Mouse (Mus musculus) mesoderm, embryonic 11.5 days (tissue): ENCODE results near the gene Ccl22.

Experiments
- DNase-seq: peaks from one replicate; pipeline ENCODE4 v3.0.0-alpha.2; 2012; ENCODE audit warnings: low read depth, low spot score

Gene Ccl22

DNA sequence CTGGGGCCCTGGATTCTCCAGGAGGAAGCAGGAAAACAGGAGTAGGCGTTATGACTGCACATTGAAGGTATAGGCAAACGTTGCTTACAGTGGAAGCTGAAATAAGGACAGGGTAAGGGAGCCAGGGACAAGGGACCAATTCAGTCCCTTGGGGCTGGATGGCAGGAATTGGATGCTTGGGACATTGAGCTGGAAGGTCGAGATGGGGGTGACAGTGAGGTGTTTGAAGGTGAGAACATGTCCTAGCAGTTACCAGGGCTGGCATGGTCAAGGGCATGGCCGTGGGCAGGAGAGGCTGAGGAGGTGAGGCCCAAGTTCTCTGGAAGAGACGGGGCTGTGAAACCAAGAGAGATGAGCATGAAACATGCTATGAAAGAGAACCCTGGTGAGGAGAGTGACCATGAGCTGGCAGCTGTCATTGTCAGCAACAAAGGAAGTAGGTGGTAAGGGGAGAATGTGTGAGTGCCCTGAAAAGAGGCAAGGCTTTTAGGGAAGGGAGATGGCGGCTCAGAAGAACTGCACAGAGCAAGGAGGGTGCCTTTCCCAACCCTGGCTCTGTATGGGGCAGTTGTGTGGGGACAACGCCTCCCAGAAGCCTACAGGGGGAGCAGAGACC lies 10.5 kb upstream of the Ccl22 start:
- no peak for DNase-seq

GRCm38 (mm10) chr8:94735426-94736094 lies 9.8 kb upstream of the Ccl22 start:
- DNase-seq = no peak

DNA sequence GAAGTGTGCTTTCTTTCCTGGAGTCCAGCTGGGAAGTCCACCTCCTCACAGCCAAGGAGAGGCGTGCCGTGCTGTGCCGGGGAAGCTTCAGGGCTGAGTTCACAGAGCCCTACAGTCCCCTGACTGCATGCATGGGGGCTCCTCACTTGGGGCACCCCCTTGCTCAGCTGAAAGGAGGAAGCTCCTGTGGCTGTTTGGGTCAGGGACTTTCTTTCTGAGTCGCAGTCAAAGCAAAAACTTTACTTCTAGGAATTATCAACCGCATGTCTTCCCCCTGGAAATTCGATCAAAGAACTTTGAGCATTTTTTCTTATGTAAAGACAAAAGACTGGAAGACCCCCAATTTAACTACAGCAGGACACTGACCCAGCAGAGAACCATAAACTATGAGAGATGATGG lies 5.6 kb upstream of the Ccl22 start:
- no peak for DNase-seq

DNA sequence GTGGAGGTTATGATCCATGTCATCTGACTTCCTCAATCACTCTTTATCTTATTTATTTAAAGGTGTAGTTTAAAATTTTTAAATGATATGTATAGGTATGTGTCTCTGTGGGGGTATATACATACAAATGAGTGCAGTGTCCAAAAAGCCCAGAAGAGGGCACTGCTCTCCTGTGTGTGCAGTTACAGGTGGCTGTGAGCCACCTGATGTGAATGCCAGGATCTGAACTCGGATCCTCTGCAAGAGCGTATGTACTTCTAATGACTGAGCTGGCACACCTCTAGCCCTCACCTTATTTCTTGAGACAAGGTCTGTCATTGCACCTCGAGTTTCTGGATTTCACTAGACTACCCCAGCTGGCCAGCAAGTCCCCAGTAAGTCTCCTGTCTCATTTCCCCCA lies 4.8 kb upstream of the Ccl22 start:
- no peak for DNase-seq

- no peak for DNase-seq
Measured at GRCm38 (mm10) chr8:94741726-94742125, 3.7 kb upstream of the Ccl22 start.

- no peak for DNase-seq
Measured at GRCm38 (mm10) chr8:94744484-94744883, 906 bp upstream of the Ccl22 start.

DNA sequence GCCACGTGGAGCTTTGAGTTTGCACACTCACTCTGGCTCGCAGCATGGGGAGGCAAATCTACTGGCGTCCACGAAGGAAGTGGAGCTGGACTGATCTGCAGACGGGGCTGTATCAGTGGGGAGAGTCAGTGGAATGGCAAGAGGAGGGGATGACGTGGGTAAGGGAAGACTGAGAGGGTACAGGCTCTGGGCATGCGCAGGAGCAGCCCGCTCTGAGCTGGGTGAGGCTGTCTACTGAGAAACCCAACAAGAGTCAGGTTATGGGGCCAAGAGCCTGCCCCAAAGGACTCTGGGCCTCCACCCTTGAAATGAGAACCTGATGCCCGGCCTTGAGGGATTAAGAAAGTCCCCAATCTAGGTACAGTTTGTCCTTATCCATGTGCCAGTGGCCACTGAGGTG lies 418 bp upstream of the Ccl22 start:
- no peak for DNase-seq

- DNase-seq = no peak
Measured at GRCm38 (mm10) chr8:94746832-94747231, 1.4 kb downstream of the Ccl22 start.

DNA sequence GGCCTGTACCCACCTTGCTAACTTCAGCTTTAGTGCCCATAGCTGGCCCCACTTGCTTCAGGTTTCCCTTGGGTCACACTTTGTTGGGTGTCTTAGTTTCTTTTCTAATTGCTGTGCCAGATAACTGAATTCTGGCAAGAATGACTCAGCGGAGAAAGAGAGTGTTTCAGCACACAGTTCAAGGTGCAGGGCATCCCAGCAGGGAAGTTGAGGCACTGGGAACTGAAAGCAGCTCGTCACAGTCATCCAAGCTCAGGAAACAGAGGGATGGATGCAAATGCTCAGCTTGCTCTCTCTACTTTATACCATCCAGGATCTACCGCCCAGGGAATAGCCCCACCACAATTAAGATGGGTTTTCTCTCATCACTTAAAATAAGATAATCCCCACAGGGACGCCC lies 3.0 kb downstream of the Ccl22 start:
- no peak for DNase-seq

- DNase-seq = no peak
Measured at GRCm38 (mm10) chr8:94749942-94750341, 4.6 kb downstream of the Ccl22 start.

DNA sequence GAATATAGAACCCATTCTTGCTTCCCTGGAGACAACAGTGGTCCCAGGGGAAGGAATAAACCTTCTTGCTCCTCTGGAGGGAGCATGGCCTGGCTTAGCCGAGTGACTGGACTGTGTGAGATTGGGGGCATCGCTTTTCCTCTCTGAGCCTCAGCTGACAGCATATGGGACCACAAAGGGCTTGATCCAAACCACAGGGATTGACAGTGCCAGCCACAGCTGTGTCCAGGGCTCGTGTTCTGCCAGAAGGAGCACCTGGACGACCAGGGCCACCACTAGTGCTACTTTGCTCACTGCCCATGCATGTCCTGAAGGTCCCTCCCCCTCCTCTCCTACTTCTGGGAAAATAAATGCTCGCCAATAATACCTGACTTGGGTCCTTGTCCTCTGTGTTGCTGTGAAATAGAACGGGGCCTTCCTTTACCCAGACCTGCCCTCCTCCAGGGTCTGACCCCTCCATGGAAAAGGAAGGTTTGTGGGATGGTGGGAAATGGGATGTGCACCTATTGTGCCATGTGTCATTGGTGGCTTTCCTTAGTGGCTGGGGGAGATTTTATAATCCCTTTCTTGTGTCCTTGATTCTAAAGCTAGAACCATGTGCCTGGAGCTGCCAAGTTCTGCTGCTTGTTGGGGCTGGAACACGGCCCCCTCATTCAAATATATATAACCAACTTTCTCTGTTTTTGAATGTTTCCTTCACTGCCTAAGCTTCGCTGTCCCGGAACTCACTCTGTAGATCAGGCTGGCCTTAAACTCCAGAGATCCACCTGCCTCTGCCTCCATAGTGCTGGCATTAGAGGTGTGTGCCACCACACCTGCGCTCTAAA lies 5.8 kb downstream of the Ccl22 start:
- no peak for DNase-seq

- DNase-seq = no peak
Measured at GRCm38 (mm10) chr8:94754006-94754405, 8.6 kb downstream of the Ccl22 start.

DNA sequence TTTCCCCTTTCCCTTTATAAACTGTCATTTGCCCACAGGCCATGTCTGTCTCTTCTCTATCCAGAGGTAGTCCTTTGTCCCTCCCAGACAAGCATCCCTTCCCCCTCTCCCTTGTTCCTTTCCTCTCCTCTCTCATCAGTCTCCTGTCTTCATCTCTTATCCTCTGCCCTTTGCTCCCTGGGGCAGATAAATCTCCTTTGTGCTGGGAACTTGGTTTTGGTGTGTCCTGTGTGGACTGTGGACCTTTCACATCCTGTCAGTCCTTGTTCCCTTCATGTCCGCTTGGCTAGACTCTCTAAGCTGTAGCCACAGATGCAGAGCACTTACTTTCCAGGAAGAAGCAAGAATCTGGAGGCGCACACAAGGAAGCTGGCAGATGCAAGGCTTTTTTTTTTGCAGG lies 9.1 kb downstream of the Ccl22 start:
- no peak for DNase-seq

DNA sequence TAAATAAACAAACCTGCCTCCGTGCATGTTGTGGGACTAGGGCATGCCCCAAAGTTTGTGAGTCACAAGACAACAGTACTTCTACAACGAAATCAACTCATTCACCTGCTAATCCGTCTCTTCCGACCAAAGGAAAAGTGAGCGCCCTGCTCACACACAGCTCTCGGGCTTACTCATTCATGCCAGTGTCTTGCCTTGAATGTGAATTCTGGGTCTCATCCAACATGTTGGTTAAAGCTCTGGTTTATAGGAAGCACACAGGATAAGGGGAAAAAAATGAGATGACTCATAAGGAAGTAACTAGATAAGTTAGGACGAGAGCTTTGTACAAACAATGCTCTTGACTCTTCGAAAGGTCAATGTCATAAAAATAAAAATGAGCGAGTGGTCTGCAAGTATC lies 21.6 kb downstream of the Ccl22 start:
- no peak for DNase-seq

- no peak for DNase-seq
Measured at GRCm38 (mm10) chr8:94770945-94771344, 25.6 kb downstream of the Ccl22 start.

DNA sequence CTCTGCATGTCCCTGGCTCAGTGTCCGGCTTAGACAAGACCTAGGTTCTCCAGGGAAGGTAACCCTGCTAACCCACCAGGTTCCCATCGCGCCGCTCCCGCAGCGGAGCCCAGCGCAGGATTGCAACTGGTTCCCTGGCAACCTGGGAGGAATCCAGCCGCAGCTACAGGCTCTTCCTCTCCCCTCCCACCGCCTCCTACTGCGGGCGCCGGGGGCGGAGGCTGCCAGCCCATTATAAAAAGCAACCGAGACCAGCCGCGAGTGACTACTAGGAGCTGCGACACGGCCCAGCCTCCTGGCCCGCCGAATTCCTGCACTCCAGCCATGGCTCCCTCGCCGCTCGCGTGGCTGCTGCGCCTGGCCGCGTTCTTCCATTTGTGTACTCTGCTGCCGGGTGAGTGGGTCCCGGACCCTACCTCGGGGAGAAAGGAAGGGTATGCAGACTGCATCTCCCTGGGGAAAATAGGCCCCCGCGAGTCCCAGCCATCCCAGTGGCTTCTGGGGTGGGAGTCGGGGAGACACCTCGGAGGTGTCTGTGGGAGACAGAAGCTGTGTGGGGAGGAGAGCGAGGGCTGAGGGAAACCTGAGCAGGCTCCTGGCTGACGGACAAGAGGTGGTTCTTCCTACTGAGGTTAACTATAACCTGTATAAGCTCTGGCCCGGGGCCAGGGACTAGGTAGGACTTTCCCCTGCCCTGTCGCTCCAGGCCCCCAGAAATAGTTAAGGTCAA lies 26.7 kb downstream of the Ccl22 start, which contains the start of gene Cx3cl1:
Cx3cl1 (plus strand) TSS at position 69 of the 730 bp plus-strand sequence.
- peak; percentile 81 for DNase-seq

DNA sequence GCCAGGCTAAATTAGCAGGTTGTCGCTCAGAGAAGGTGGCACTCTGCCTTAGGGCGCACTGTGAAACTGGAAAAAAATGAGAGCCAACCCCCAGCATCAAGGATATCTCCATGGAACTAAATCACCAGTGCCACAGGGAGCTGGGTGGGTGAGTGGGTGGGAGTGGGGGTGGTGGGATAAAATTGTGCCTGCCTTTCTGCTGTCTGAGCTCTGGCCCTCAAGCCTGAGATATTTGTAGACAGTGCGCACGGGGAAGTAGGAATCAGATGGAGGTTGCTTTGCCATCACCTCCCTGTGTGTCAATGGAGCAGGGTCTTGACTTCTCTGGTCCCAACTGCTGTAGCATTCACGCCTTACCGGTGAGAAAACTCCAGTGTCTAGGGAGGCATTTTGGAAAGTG lies 27.7 kb downstream of the Ccl22 start:
- DNase-seq = no peak

DNA sequence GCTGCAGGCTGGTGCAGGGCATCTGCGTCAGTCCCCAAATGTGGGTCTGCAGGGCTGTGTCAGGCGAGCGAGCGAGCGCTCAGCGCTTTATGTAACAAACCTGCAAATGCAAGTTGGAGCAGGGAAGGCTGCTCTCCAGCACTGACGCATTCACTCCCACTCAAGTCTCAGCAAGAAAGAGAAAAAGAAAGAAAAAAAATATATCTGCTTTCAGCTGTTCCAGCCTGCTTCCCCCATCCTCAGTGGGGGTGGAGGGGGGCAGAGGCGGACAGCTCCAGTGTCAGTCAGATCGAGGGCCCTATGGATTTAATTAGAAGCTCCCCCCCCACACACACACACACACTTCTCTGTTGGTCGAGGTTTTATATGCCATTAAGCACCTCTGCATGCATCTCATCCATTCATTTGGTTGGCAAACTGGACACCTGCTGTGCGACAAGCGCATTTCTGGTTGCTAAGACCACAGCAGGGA lies 28.3 kb downstream of the Ccl22 start:
- no peak for DNase-seq

- DNase-seq = no peak
Measured at GRCm38 (mm10) chr8:94774601-94775000, 29.2 kb downstream of the Ccl22 start.

GRCm38 (mm10) chr8:94776346-94776745 lies 31.0 kb downstream of the Ccl22 start:
- DNase-seq = no peak

- peak; percentile 30 for DNase-seq
Measured at GRCm38 (mm10) chr8:94778036-94778435, 32.6 kb downstream of the Ccl22 start.

GRCm38 (mm10) chr8:94778473-94778872 lies 33.1 kb downstream of the Ccl22 start:
- no peak for DNase-seq
